Mouse (Mus musculus) forebrain, embryonic 10.5 days (tissue): ENCODE measurements around the gene Sept3. TPM values are rescaled to one million over a fixed set of nuclear protein-coding genes. Genes with fewer than 3 reads are reported as not detected.

Experiments used
- DNase-seq: peaks from one replicate; pipeline ENCODE4 v3.0.0-alpha.2; 2017; ENCODE audit warnings: low spot score; ENCODE audit errors: extremely low spot score
- H3K27ac ChIP-seq: fragments of 300-500 bp; sonication (generic); 2 replicates; pipeline ENCODE4 v1.5.1; 2016; ENCODE audit warnings: mild to moderate bottlenecking
- H3K27me3 ChIP-seq: fragments of 300-500 bp; sonication (generic); 2 replicates; pipeline ENCODE4 v1.6.1; 2016; ENCODE audit warnings: mild to moderate bottlenecking; ENCODE audit not compliant: poor library complexity, severe bottlenecking
- H3K36me3 ChIP-seq: fragments of 300-500 bp; sonication (generic); replicated peaks from 2 replicates; pipeline ENCODE4 v1.6.1; 2016; ENCODE audit warnings: mild to moderate bottlenecking, moderate library complexity
- H3K4me1 ChIP-seq: fragments of 300-500 bp; sonication (generic); 2 replicates; pipeline ENCODE4 v1.6.1; 2016
- H3K4me3 ChIP-seq: fragments of 300-500 bp; sonication (generic); 2 replicates; pipeline ENCODE4 v1.5.1; 2016; ENCODE audit warnings: mild to moderate bottlenecking, moderate library complexity
- H3K9me3 ChIP-seq: fragments of 300-500 bp; sonication (generic); 2 replicates; pipeline ENCODE4 v1.6.1; 2016; ENCODE audit warnings: mild to moderate bottlenecking, moderate library complexity
- WGBS: fragments of 180-500 bp; shearing (Covaris S2); methylation state at CpG from one replicate; pipeline ENCODE4 v1.1.7; 2016; 5-methylcytosine and 5-hydroxymethylcytosine counted together
- polyA plus RNA-seq: library from polyadenylated mRNA; unstranded; fragments of >200 nt; fragmentation: Nextera tagmentation; extraction: Ambion mirVana; gene quantifications from 2 replicates; pipeline ENCODE4 v1.2.1, GENCODE M21; 2016

Sept3 gene
- polyA plus RNA-seq, 1 experiment from 2014 or later = 62.5 TPM

- H3K9me3 ChIP-seq = no peaks in the 10 kb centered on the region
- DNase-seq = no peak
- no peaks in the 10 kb centered on the region for H3K27me3 ChIP-seq
- H3K4me1 ChIP-seq = 0 out of 2 replicates have a peak, but pooled peaks cover 3% of the 10 kb centered on the region
- H3K36me3 ChIP-seq = no peaks in the 10 kb centered on the region
- no peak overlapping the region for H3K27ac ChIP-seq
- WGBS = 90% methylated on average over 1 of the region's 1 CpGs
- H3K4me3 ChIP-seq = no peak overlapping the region
These were observed 44.9 kb downstream of the Sept3 start for GRCm38 (mm10) chr15:82319613-82320012.

- no peaks in the 10 kb centered on the region for H3K36me3 ChIP-seq
- DNase-seq = no peak
- 80% methylated on average over 8 of the region's 8 CpGs for WGBS
- no peaks in the 10 kb centered on the region for H3K27me3 ChIP-seq
- 0 out of 2 replicates have a peak, but pooled peaks cover 3% of the 10 kb centered on the region for H3K4me1 ChIP-seq
- no peak overlapping the region for H3K4me3 ChIP-seq
- H3K9me3 ChIP-seq = no peaks in the 10 kb centered on the region
- no peak overlapping the region for H3K27ac ChIP-seq
These were observed 47.5 kb downstream of the Sept3 start for GRCm38 (mm10) chr15:82322195-82322594.

- 85% methylated on average over 2 of the region's 2 CpGs for WGBS
These were observed 50.7 kb downstream of the Sept3 start for GRCm38 (mm10) chr15:82325382-82325781.

GRCm38 (mm10) chr15:82335194-82335593 is 60.5 kb downstream of the Sept3 start:
- 98% methylated on average over 4 of the region's 4 CpGs for WGBS
- Histone ChIP-seq H3K27ac (no peak overlapping the region), H3K9me3 (no peaks in the 10 kb centered on the region), H3K4me3 (no peak overlapping the region), H3K4me1 (peaks cover 30% of the 10 kb centered on the region), H3K36me3 (peaks cover 44% of the 10 kb centered on the region), H3K27me3 (peaks cover 12% of the 10 kb centered on the region)
- DNase-seq = no peak

More at GRCm38 (mm10) chr15:82325382-82325781, 50.7 kb downstream of the Sept3 start:
- Histone ChIP-seq H3K27ac (no peak overlapping the region), H3K4me1 (0 out of 2 replicates have a peak, but pooled peaks cover 3% of the 10 kb centered on the region), H3K27me3 (no peaks in the 10 kb centered on the region), H3K9me3 (no peaks in the 10 kb centered on the region), H3K4me3 (no peak overlapping the region), H3K36me3 (peaks cover 15% of the 10 kb centered on the region)
- no peak for DNase-seq

GRCm38 (mm10) chr15:82336629-82337028 is 61.9 kb downstream of the Sept3 start:
- Histone ChIP-seq H3K27ac (no peak overlapping the region), H3K4me1 (peaks cover 41% of the 10 kb centered on the region), H3K36me3 (peaks cover 34% of the 10 kb centered on the region)

GRCm38 (mm10) chr15:82337875-82338274 is 63.2 kb downstream of the Sept3 start:
- Histone ChIP-seq H3K4me3 (peak overlapping the region; percentile 60), H3K27ac (peak overlapping the region; percentile 83), H3K9me3 (no peaks in the 10 kb centered on the region), H3K4me1 (peaks cover 47% of the 10 kb centered on the region), H3K36me3 (peaks cover 28% of the 10 kb centered on the region), H3K27me3 (peaks cover 33% of the 10 kb centered on the region)
- 68% methylated on average over 4 of the region's 4 CpGs for WGBS
- no peak for DNase-seq

More at GRCm38 (mm10) chr15:82336629-82337028, 61.9 kb downstream of the Sept3 start:
- no peaks in the 10 kb centered on the region for H3K9me3 ChIP-seq
- 75% methylated on average over 12 of the region's 12 CpGs for WGBS
- H3K27me3 ChIP-seq = peaks cover 26% of the 10 kb centered on the region
- no peak for DNase-seq
- H3K4me3 ChIP-seq = no peak overlapping the region

GRCm38 (mm10) chr15:82338593-82339112 is 64.0 kb downstream of the Sept3 start, which contains the start of the genes Naga, Pheta2 and Smdt1:
Gene Naga, minus strand, starts transcription at chr15:82338925.
Gene Pheta2, plus strand, starts transcription at chr15:82338942.
Gene Smdt1, plus strand, starts transcription at chr15:82338959.
- peaks cover 33% of the 10 kb centered on the region for H3K27me3 ChIP-seq
- under 1% methylated on average over 41 of the region's 41 CpGs for WGBS
- peaks cover 28% of the 10 kb centered on the region for H3K36me3 ChIP-seq
- peak within 1 kb of the TSS; percentile 83 for H3K27ac ChIP-seq
- peak; percentile 97 for DNase-seq
- H3K4me1 ChIP-seq = peaks cover 51% of the 10 kb centered on the region
- peak within 1 kb of the TSS; percentile 60 for H3K4me3 ChIP-seq
- H3K9me3 ChIP-seq = no peaks in the 10 kb centered on the region

GRCm38 (mm10) chr15:82339150-82339549 is 64.5 kb downstream of the Sept3 start:
- H3K27ac ChIP-seq = peak overlapping the region; percentile 83
- H3K4me1 ChIP-seq = peaks cover 56% of the 10 kb centered on the region
- H3K9me3 ChIP-seq = no peaks in the 10 kb centered on the region
- peak overlapping the region; percentile 60 for H3K4me3 ChIP-seq
- WGBS = 60% methylated on average over 10 of the region's 10 CpGs
- H3K27me3 ChIP-seq = peaks cover 33% of the 10 kb centered on the region
- no peak for DNase-seq
- peaks cover 25% of the 10 kb centered on the region for H3K36me3 ChIP-seq

GRCm38 (mm10) chr15:82339634-82340254 is 65.1 kb downstream of the Sept3 start:
- H3K4me1 ChIP-seq = peaks cover 61% of the 10 kb centered on the region
- peaks cover 19% of the 10 kb centered on the region for H3K36me3 ChIP-seq
- DNase-seq = no peak
- H3K27ac ChIP-seq = no peak overlapping the region
- H3K4me3 ChIP-seq = no peak overlapping the region
- no peaks in the 10 kb centered on the region for H3K9me3 ChIP-seq
- WGBS = 80% methylated on average over 8 of the region's 8 CpGs
- H3K27me3 ChIP-seq = peaks cover 33% of the 10 kb centered on the region

GRCm38 (mm10) chr15:82340414-82341035 is 65.8 kb downstream of the Sept3 start:
- peaks cover 12% of the 10 kb centered on the region for H3K36me3 ChIP-seq
- WGBS = 37% methylated on average over 21 of the region's 21 CpGs
- no peaks in the 10 kb centered on the region for H3K9me3 ChIP-seq
- H3K27me3 ChIP-seq = peaks cover 33% of the 10 kb centered on the region
- DNase-seq = no peak
- H3K4me3 ChIP-seq = peak overlapping the region; percentile 54
- H3K27ac ChIP-seq = peak overlapping the region; percentile 86
- peaks cover 61% of the 10 kb centered on the region for H3K4me1 ChIP-seq

GRCm38 (mm10) chr15:82341036-82341501 is 66.4 kb downstream of the Sept3 start:
- Histone ChIP-seq H3K36me3 (peaks cover 6% of the 10 kb centered on the region), H3K27me3 (peaks cover 33% of the 10 kb centered on the region), H3K4me1 (peaks cover 61% of the 10 kb centered on the region), H3K27ac (peak overlapping the region; percentile 86), H3K4me3 (peak overlapping the region; percentile 54), H3K9me3 (no peaks in the 10 kb centered on the region)
- WGBS = 6% methylated on average over 40 of the region's 40 CpGs
- DNase-seq = peak; percentile 46

- Histone ChIP-seq H3K4me1 (peaks cover 59% of the 10 kb centered on the region), H3K9me3 (no peaks in the 10 kb centered on the region), H3K27me3 (peaks cover 33% of the 10 kb centered on the region), H3K36me3 (no peaks in the 10 kb centered on the region; the same call in 1 of the 2 replicates), H3K27ac (peak overlapping the region; percentile 86), H3K4me3 (peak overlapping the region; percentile 54; the same call in 1 of the 2 replicates)
- 72% methylated on average over 15 of the region's 15 CpGs for WGBS
- DNase-seq = no peak
These were observed 67.2 kb downstream of the Sept3 start for GRCm38 (mm10) chr15:82341675-82342542.
